Comparison of ENCODE assay signal across 8 mouse cellular contexts in genomic region chr6:117552006-117552667, GRCm38 (mm10).
A peak's percentile ranks its signal among the peaks of the same experiment; 100 is the strongest.
DNase-seq lines count a peak whose midpoint lies in the region; ATAC-seq lines count a peak whose summit lies in the region.
"Had no signal": no experiment of that assay in that cellular context is flagged by ENCODE, and none has a peak within 500 bp of the region (broad histone marks: within the 10 kb centered on the region; RNA-seq: fewer than 3 reads in every experiment).

No protein-coding gene starts in this region.

- peak overlapping the region; percentile 70 for H3K27ac ChIP-seq in heart, embryonic 10.5 days
- peak overlapping the region; percentile 78 for H3K27ac ChIP-seq in kidney, embryonic 15.5 days
- H3K27ac ChIP-seq in neural tube, embryonic 13.5 days (replicated peaks), result no peak overlapping the region
- H3K27ac ChIP-seq: macrophage had no signal

- no peak overlapping the region for H3K4me3 ChIP-seq in heart, embryonic 10.5 days
- H3K4me3 ChIP-seq in kidney, embryonic 15.5 days (replicated peaks), result no peak overlapping the region
- H3K4me3 ChIP-seq in neural tube, embryonic 13.5 days, result no peak overlapping the region

- H3K27me3 ChIP-seq in heart, embryonic 10.5 days (ENCODE audit: insufficient read depth, poor library complexity, severe bottlenecking), result peaks cover 8% of the 10 kb centered on the region; the same call in 1 of the 2 replicates
- no peaks in the 10 kb centered on the region for H3K27me3 ChIP-seq in kidney, embryonic 15.5 days
- H3K27me3 ChIP-seq in neural tube, embryonic 13.5 days, result peaks cover 60% of the 10 kb centered on the region

- H3K4me2 ChIP-seq in kidney, embryonic 15.5 days, result no peak overlapping the region
- no peak overlapping the region for H3K4me2 ChIP-seq in neural tube, embryonic 13.5 days

- ATAC-seq in kidney, embryonic 15.5 days (replicated peaks; ENCODE audit: low FRiP score), result peak; percentile 93
- peak; percentile 71 for ATAC-seq in neural tube, embryonic 13.5 days (ENCODE audit: low read depth)

- peaks cover 13% of the 10 kb centered on the region for H3K4me1 ChIP-seq in heart, embryonic 10.5 days
- peaks cover 15% of the 10 kb centered on the region for H3K4me1 ChIP-seq in kidney, embryonic 15.5 days
- peaks cover 7% of the 10 kb centered on the region; the same call in 1 of the 2 replicates for H3K4me1 ChIP-seq in neural tube, embryonic 13.5 days (replicated peaks)

- H3K9me3 ChIP-seq in heart, embryonic 10.5 days, result no peaks in the 10 kb centered on the region
- no peaks in the 10 kb centered on the region for H3K9me3 ChIP-seq in kidney, embryonic 15.5 days (replicated peaks)
- H3K9me3 ChIP-seq in neural tube, embryonic 13.5 days, result no peaks in the 10 kb centered on the region

- peak; percentile 52 for DNase-seq in ZHBTc4 (ENCODE audit: low read depth, low spot score)
- DNase-seq in embryo, embryonic 10.5 days (ENCODE audit: low spot score), result peak; percentile 60
- DNase-seq in heart, embryonic 10.5 days (ENCODE audit: low spot score), result no peak
- DNase-seq in c-Kit-positive CD71-positive TER-119-positive erythroid progenitor cells, embryonic 14.5 days (ENCODE audit: low spot score), result no peak
- DNase-seq in urinary bladder, postnatal 14 days (ENCODE audit: low spot score), result no peak

- H3K9ac ChIP-seq in kidney, embryonic 15.5 days, result no peak overlapping the region
- no peak overlapping the region for H3K9ac ChIP-seq in neural tube, embryonic 13.5 days

- no peaks in the 10 kb centered on the region for H3K36me3 ChIP-seq in heart, embryonic 10.5 days
- no peaks in the 10 kb centered on the region for H3K36me3 ChIP-seq in kidney, embryonic 15.5 days
- H3K36me3 ChIP-seq in neural tube, embryonic 13.5 days, result no peaks in the 10 kb centered on the region

- 20% methylated on average over 6 of the region's 6 CpGs for WGBS in heart, embryonic 10.5 days
- 11% methylated on average over 6 of the region's 6 CpGs for WGBS in kidney, embryonic 15.5 days
- WGBS in neural tube, embryonic 13.5 days, result 15% methylated on average over 6 of the region's 6 CpGs

Comparison
In these comparisons a context has a peak if more than half of its experiments do, and no peak if none do; other contexts are left out.
1. DNase-seq: peak in ZHBTc4 (single experiment) and embryo, embryonic 10.5 days (single experiment); none in heart, embryonic 10.5 days (single experiment), c-Kit-positive CD71-positive TER-119-positive erythroid progenitor cells, embryonic 14.5 days (single experiment) and urinary bladder, postnatal 14 days (single experiment).